Mouse (Mus musculus) left cerebral cortex, adult 9 months (tissue): ENCODE results near the gene Serpinc1.
"Not testable (repeated sequence)": the region's sequence is repeated elsewhere in the genome, so short reads cannot be mapped to it uniquely, and the experiment has no call there.

Source experiments
- DNase-seq, 2 experiments: peaks; one replicate each; pipeline ENCODE4 v3.0.0; 2022; ENCODE audit warnings: low spot score in 2 of 2

Gene Serpinc1

DNA sequence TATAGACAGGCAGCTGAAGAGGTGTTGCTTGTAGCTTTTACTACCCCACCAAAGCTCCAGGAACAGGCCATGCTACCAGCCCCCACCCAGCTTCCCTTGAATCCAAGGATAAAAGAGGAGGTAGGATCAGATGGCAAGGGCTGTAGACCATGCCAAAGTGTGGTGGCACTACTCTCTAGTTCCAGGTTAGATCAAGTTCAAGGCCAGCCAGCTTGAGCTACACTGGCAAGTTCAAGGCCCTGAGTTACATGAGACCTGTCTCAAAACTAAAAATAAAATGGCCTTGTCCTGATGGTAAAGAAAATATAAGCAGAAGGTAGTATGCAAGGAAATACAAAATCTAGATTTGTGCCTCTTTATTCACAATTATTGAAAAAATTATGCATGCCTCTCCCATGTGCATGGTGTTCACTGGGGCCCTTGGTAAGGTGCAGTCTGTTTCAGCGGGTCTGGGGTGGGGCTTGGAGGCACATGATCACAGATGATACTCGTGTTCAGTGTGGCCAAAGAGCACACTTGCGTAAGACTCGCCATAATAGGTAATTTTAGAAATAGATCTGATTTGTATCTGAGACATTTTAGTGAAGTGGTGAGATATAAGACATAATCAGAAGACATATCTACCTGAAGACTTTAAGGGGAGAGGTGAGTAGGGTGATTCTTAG is at the start of gene Serpinc1:
Gene Serpinc1 (plus strand): TSS at position 515 of the 665 bp plus-strand sequence.
- no peak for DNase-seq

DNA sequence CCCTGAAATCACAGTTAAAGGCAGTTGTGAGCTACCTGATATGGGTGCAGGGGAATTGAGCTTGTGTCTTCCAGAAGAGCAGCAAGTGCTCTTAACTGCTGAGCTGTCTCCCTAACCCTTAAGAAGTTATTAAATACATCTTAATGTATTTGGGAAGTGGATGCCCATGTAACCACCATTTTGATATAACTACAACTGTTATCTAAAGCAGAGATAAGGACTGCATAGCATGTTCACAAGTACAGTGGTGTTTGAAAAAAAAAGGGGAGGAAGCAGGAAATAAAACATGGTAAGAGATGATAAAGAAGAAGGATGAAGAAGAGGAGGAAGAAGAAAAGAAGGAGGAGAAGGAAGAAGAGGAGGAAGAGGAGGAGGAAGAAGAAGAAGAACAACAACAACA is 47.1 kb upstream of the Serpinc1 start:
- no peak for DNase-seq

- DNase-seq, result peak in 1 of 2 experiments; percentile 20
These were observed 44.4 kb upstream of the Serpinc1 start for GRCm38 (mm10) chr1:160933896-160934482.

- DNase-seq, result no peak
These were observed 42.8 kb upstream of the Serpinc1 start for GRCm38 (mm10) chr1:160935551-160935950.

DNA sequence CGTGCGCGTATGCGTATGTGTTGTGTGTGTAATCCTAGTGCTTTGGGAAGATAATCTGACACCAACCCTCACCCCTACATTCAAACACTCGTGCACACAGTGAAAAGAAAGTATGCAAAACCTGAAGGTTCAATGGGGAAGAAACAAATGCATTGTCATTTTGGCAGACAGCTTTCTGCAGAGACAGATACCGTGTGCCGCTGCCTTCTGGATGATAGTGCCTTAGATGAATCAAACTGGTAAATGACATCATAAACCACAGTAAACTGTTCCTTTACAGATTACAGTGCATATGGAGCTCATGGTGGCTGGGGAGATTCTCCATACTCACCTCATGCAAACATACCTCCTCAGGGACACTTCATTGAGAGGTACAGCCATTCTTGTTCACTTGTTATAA is 15.2 kb upstream of the Serpinc1 start:
- no peak for DNase-seq

GRCm38 (mm10) chr1:160967268-160967667 is 11.1 kb upstream of the Serpinc1 start:
- no peak for DNase-seq

GRCm38 (mm10) chr1:160968643-160969042 is 9.7 kb upstream of the Serpinc1 start:
- no peak for DNase-seq

DNA sequence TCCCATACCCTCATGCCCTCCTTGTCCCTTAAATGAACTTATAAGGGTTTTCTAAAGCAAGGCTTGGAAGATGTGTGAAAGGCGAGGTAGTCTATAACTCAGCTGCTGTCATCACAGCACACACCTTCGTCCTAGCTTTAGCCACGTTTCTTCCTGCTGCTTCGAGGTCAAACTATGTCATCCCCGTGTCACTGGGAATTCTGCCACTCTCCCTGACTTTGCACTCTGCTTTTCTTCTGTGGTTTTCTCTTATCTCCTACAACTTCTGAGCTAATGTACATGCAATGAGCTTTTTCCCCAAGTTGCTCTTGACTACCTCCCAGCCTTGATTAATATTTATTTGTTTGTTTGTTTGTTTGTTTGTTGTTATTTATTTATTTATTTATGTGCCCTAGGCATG is 1.6 kb downstream of the Serpinc1 start:
- no peak for DNase-seq

DNA sequence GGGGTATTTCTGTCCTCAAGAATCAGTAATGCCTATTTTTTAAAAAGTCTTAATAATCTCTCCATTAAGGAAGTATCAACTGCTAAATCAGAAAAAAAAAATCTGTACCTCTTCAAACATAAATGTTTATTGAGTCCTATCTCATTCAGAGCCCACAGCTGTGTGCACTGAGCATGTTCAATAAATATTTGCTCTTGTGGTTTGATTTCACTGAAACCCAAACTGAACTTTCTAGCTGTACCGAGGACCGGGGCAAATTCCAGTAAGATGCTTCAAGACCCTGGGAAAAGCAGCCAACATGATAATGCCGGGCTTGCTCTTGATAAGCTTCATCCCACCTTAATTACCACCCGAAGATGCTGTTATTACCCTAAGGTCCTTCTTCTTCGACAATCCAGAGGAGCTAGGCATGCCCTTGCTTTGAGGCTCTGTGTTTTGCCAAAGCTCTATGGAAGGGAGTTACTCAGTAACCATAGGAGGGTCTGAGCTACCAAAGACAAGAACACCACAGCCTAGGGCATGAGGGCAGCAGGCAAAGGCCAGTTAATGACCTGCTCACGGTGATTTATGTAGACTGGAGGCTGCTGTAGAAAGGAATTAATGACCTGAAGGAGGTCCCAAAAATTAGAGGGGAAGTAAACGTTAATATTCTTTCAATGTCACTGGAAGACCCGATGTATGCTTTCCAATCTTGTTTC is 2.3 kb downstream of the Serpinc1 start:
- no peak for DNase-seq

- no peak for DNase-seq
These were observed 3.0 kb downstream of the Serpinc1 start for GRCm38 (mm10) chr1:160981337-160981736.

- DNase-seq, result no peak
These were observed 4.5 kb downstream of the Serpinc1 start for GRCm38 (mm10) chr1:160982887-160983286.

DNA sequence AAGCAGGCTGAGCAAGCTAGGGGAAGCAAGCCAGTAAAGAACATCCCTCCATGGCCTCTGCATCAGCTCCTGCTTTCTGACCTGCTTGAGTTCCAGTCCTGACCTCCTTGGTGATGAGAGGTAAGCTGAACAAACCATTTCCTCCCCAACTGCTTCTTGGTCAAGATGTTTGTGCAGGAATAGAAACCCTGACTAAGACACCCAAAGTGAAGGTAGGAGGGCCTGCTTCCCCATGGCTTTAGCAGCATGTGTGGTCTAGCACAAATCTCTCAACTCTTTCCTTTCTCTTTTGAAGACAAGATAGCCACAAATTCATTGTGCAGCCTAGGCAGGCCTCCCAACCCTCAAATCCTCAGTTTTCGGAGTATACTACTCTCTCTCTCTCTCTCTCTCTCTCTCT is 6.3 kb downstream of the Serpinc1 start:
- DNase-seq, result not testable (repeated sequence)

GRCm38 (mm10) chr1:160985477-160985876 is 7.1 kb downstream of the Serpinc1 start:
- no peak for DNase-seq

GRCm38 (mm10) chr1:160986881-160987635 is 8.7 kb downstream of the Serpinc1 start:
- no peak for DNase-seq

DNA sequence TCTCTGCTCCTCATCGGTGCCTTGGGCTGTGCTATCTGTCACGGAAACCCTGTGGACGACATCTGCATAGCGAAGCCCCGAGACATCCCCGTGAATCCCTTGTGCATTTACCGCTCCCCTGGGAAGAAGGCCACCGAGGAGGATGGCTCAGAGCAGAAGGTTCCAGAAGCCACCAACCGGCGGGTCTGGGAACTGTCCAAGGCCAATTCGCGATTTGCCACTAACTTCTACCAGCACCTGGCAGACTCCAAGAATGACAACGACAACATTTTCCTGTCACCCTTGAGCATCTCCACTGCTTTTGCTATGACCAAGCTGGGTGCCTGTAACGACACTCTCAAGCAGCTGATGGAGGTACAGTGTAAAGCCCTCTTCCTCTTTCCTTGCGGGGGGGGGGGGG is 11.0 kb downstream of the Serpinc1 start:
- no peak for DNase-seq

- no peak for DNase-seq
These were observed 15.5 kb downstream of the Serpinc1 start for GRCm38 (mm10) chr1:160993851-160994250.

DNA sequence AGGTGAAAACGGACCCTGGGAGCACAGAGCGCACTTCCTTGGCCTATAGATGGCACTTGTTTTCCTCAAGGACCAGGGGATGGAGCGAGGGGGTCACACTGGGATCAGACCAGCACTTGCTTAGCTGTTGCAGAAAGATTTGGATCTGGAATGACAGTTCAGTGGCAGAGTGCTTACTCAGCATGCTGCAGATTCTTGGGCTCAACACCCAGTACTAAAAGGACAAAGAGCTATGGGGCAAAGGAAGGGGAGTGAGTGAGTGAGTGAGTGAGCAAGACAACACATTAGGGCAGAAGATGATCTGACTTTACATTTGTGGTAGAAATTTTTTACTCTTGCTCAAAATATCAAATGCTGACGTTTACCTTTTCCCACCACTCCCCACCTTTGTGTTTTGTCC is 26.6 kb downstream of the Serpinc1 start:
- DNase-seq, result no peak

DNA sequence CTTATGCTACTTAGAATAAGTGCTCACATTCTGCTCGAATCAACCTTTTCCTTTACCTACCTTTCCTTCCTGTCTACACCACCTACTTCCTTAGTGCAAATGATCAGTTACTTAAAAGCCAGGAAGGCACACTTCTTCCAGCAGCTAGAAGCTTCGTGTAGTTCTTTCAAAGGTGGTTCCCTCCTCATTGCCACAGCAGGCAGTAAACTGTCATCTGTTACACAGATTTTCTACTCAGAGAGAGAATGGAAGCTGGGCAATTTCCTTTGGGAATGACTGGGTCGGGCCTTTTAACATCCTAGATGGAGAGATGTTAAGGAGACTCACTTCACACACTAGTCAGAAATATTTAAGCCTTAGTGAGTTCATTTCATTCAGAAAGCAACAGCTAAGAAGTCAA is 27.1 kb downstream of the Serpinc1 start:
- no peak for DNase-seq

GRCm38 (mm10) chr1:161006471-161006870 is 28.1 kb downstream of the Serpinc1 start:
- no peak for DNase-seq

DNA sequence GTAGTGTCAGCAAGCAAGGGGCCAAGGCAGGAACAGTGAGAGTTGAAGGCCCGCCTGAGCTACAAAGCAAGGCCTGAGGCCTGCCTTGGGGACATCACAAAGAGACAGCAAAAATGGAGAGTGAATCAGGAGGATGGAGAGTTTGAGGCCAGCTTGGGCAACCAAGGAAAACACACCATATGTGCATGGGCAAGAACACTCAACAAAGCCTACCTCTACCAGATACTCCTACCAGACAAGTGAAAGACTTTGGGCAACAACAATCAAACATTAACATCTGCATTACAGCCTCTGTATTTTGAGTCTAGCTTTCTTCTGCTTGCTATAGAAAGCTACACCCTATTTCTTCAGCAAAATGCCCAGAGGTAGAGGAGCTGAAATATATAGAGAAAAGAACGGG is 29.7 kb downstream of the Serpinc1 start:
- DNase-seq, result no peak

GRCm38 (mm10) chr1:161010436-161010835 is 32.1 kb downstream of the Serpinc1 start:
- DNase-seq, result no peak

- DNase-seq, result no peak
These were observed 38.0 kb downstream of the Serpinc1 start for GRCm38 (mm10) chr1:161016378-161016777.
